Mouse (Mus musculus) cerebellum, postnatal 36 days (tissue): ENCODE measurements at regions not wholly inside any gene's neighbourhood (a gene's known extent, or its start where the extent isn't known, plus 50 kb on each side); places are given as distances from the start of the nearest gene placed in this dataset.
A peak's percentile ranks its signal among the peaks of the same experiment; 100 is the strongest.

Experiments
- DNase-seq, 2 experiments: peaks; one replicate each; pipeline ENCODE4 v3.0.0; 2021 to 2022; ENCODE audit warnings: mixed read lengths in 2 of 2

GRCm38 (mm10) chr6:11404101-11404500 is 503.2 kb downstream of the Ndufa4 start:
- peak; percentile 16 to 20 for DNase-seq

- no peak for DNase-seq
Measured at GRCm38 (mm10) chr6:11359088-11359487, 548.2 kb downstream of the Ndufa4 start.

GRCm38 (mm10) chr6:11353599-11353998 is 553.7 kb downstream of the Ndufa4 start:
- no peak for DNase-seq

GRCm38 (mm10) chr6:11334137-11334536 is 573.2 kb downstream of the Ndufa4 start:
- no peak for DNase-seq

DNA sequence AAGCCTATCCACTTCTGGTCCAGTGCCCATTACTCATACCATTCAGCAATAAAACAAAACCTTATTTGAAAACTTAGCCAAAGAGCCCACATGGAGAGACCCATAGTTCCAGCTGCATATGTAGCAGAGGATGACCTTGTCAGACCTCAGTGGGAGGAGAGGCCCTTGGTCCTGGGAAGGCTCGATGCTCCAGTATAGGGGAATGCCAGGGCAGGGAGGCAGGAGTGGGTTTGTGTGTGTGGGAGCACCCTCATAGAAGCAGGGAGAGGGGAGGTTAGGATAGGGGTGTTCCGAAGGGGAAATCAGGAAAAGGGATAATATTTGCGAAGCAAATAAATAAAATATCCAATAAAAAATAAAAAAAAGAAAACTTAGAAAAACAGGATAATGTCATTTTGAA is 593.6 kb downstream of the Ndufa4 start:
- DNase-seq, result no peak

GRCm38 (mm10) chr6:11305979-11306534 is 601.2 kb downstream of the Ndufa4 start:
- no peak for DNase-seq

- DNase-seq, result peak in 1 of 2 experiments; percentile 8
Measured at GRCm38 (mm10) chr6:11283990-11284389, 623.3 kb downstream of the Ndufa4 start.

DNA sequence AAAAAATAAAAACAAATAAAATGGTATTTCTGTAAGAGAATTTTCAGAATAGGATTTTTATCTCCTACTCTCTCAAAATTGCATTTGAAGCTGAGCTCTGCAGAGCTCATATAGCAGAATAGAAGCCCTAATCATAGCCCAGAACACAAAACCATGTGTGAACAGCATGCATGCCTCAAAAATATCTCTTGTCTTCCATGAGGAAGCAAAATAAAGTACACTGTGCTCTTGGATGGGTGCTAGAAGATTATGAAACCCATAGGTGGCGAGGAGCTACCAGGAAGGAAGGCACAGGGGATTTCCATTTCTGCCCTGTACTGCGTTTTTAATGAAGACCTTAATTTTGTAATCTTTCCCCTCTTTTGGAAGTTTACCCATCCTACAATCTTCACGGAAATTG is 632.1 kb downstream of the Ndufa4 start:
- no peak for DNase-seq
